Mouse (Mus musculus) adipocyte (in vitro differentiated cells): ENCODE results near the gene Hoxd3.
A peak's percentile ranks its signal among the peaks of the same experiment; 100 is the strongest.

Experiments
- DNase-seq: peaks from one replicate; pipeline ENCODE4 v3.0.0-alpha.2; 2016; ENCODE audit warnings: low spot score

The Hoxd3 gene

DNA sequence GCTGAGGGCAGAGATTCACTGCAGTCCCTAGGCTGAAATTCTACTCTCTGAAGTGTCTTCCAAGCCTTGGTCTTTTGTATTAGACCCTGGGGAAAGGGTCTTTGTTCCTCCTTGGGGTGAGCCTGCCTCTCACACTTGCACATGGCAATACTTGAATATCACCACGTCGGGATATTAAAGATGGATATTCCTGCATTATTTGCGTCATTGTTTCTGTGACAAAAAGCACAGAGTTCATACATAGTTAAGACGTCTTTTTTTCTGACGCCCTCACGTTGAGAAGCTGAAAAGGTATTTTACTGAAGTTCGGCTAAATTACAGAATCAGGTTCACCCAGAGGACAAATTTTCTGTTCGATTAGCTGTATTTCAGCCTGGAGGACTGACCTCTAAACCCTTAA is 18.6 kb downstream of the Hoxd3 start:
- DNase-seq = no peak

- DNase-seq = no peak
These were observed 19.3 kb downstream of the Hoxd3 start for GRCm38 (mm10) chr2:74731055-74731454.

DNA sequence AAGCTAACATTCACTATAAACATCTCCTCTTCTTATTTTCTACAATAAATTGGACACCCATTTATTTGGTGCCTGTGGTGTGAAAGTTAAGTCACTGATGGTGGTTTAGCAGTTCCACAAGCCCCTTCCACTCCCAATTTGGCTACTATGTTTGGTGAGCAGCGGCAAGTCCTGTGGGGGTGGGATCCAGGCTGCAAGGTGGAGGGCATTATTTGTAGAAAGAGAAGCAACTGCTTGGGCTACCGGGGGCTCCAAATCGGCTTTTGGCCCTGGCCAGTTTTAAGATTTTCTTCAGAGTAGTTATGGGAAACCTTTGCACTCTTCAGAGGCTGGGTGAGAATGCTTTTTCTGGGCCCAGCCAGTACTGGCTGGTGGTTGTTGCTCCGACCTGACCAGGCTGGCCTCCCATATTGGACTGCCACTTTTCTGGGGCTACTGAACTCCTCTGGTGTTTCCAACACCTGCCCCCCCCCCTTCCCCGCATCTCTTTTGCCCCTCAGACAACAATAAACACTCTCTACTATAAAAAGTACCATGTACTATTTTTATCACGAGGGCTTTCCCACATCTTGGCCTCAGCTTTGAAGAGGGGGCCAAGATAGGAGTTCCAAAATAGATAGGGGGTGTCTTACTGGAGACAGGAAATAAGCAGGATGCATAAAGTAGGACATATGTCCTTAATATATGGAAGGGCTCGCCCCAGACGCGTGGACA is 20.2 kb downstream of the Hoxd3 start:
- no peak for DNase-seq

- no peak for DNase-seq
These were observed 21.0 kb downstream of the Hoxd3 start for GRCm38 (mm10) chr2:74732513-74733316.

- no peak for DNase-seq
These were observed 21.6 kb downstream of the Hoxd3 start for GRCm38 (mm10) chr2:74733317-74733661.

DNA sequence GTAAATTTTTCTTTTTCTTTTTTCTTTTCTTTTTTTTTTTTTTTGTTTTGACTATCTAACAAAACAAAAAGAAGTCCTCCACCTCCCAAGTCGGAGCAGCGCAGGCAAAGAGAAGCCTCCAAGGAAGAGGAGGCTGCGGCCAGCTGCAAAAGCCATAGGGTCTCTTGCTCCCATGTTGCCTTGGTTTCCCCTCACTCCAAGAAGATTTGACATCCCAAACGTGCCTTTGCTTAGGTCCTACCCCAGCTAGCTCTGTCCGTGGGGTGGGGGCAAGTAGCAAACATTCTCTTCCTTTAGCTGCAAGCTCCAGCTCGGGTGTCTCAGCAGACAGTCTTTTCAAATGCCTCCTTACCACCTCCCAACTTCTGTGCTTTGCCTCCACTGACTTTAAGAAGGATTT is 22.0 kb downstream of the Hoxd3 start:
- DNase-seq = no peak

GRCm38 (mm10) chr2:74734451-74734850 is 22.7 kb downstream of the Hoxd3 start:
- DNase-seq = no peak

DNA sequence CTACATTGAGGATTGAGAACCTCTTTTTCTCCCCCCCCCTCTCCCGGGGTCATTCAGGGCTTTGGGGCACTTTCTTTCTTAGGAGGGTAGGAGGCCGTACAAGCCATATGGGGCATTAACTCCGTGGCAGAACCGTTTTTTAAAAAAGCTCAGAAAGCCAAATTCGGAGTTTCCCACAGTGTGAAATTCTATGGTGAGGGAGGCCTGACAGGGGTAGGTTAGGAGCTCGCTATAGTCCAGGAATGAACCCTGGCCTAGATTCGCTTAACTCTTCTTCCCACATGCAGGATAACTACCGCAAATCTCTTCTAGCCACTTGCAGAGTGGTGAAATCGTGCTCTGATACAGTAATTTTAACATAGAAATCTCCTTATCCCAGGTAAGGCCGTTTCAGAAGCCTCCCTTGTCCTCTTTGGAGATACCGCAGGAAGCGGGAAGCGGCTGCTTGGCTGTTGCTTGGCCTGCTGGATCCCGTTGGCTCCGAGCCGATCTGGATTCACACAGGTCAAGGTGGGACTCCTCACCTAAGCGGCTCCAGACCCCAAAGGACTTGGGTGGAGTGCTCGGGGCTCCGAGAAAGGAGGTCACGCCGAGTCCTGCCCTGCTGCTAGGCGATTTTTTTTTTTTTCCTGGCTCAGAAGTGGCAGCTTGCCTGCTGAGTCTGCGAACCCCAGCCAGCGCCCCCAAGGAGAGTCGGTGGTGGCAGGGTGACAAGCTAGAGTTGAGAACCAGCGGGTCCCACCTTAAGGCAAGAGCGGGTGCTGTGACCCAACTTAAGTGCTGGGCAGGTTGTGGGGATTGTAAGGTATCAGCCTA is 23.5 kb downstream of the Hoxd3 start:
- DNase-seq = no peak

- no peak for DNase-seq
These were observed 24.3 kb downstream of the Hoxd3 start for GRCm38 (mm10) chr2:74735851-74736687.

- DNase-seq = no peak
These were observed 25.2 kb downstream of the Hoxd3 start for GRCm38 (mm10) chr2:74736688-74737577.

GRCm38 (mm10) chr2:74737578-74738070 is 25.9 kb downstream of the Hoxd3 start:
- DNase-seq = peak; percentile 53

- no peak for DNase-seq
These were observed 27.1 kb downstream of the Hoxd3 start for GRCm38 (mm10) chr2:74738623-74739475.

GRCm38 (mm10) chr2:74739476-74739800 is 27.7 kb downstream of the Hoxd3 start:
- DNase-seq = no peak

- no peak for DNase-seq
These were observed 28.1 kb downstream of the Hoxd3 start for GRCm38 (mm10) chr2:74739869-74740268.

GRCm38 (mm10) chr2:74740311-74741091 is 28.8 kb downstream of the Hoxd3 start:
- DNase-seq = no peak

GRCm38 (mm10) chr2:74741252-74741978 is 29.7 kb downstream of the Hoxd3 start:
- no peak for DNase-seq

GRCm38 (mm10) chr2:74741979-74742277 is 30.2 kb downstream of the Hoxd3 start:
- no peak for DNase-seq

GRCm38 (mm10) chr2:74745540-74746297 is 34.0 kb downstream of the Hoxd3 start:
- DNase-seq = no peak
